Mouse (Mus musculus) ES-Bruce4 (cell line): ENCODE measurements at regions not wholly inside any gene's neighbourhood (a gene's known extent, or its start where the extent isn't known, plus 50 kb on each side); places are given as distances from the start of the nearest gene placed in this dataset.

ENCODE experiments used
- H3K27ac ChIP-seq: 2 replicates; pipeline ENCODE4 v1.5.1; 2012; ENCODE audit warnings: low read length, inconsistent platforms; ENCODE audit not compliant: insufficient read depth
- H3K27me3 ChIP-seq: 2 replicates; pipeline ENCODE4 v1.6.1; 2012; ENCODE audit warnings: mild to moderate bottlenecking, low read length, inconsistent platforms; ENCODE audit not compliant: control insufficient read depth, poor library complexity, insufficient read depth, severe bottlenecking
- H3K36me3 ChIP-seq: 2 replicates; pipeline ENCODE4 v1.6.1; 2012; ENCODE audit warnings: inconsistent platforms, mild to moderate bottlenecking, low read length, moderate library complexity; ENCODE audit not compliant: control insufficient read depth, poor library complexity, insufficient read depth, severe bottlenecking
- H3K4me1 ChIP-seq: one replicate; pipeline ENCODE4 v1.8.1; 2011; ENCODE audit warnings: low read length; ENCODE audit not compliant: control insufficient read depth, insufficient read depth
- H3K4me3 ChIP-seq: 2 replicates; pipeline ENCODE4 v1.5.1; 2011; ENCODE audit warnings: low read depth, mild to moderate bottlenecking, low read length
- H3K9ac ChIP-seq: 2 replicates; pipeline ENCODE4 v1.6.1; 2012; ENCODE audit warnings: low read depth, mild to moderate bottlenecking, inconsistent platforms; ENCODE audit not compliant: poor library complexity, severe bottlenecking
- H3K9me3 ChIP-seq: replicated peaks from 2 replicates; pipeline ENCODE4 v1.6.1; 2012; ENCODE audit warnings: mild to moderate bottlenecking, low read length, inconsistent platforms; ENCODE audit not compliant: control insufficient read depth, poor library complexity, insufficient read depth, severe bottlenecking
- CTCF ChIP-seq: IDR thresholded peaks from one replicate; pipeline ENCODE4 v1.8.1; 2011; ENCODE audit warnings: low read depth, low read length
- EP300 ChIP-seq: IDR thresholded peaks from 2 replicates; pipeline ENCODE4 v1.6.1; 2011; ENCODE audit warnings: low read depth, low read length; ENCODE audit not compliant: insufficient read depth
- POLR2A ChIP-seq: IDR thresholded peaks from one replicate; pipeline ENCODE4 v1.8.1; 2011; ENCODE audit warnings: low read length; ENCODE audit not compliant: insufficient read depth

- Histone ChIP-seq H3K9ac (no peak overlapping the region), H3K4me1 (no peaks in the 10 kb centered on the region), H3K27ac (no peak overlapping the region), H3K4me3 (no peak overlapping the region), H3K36me3 (no peaks in the 10 kb centered on the region), H3K9me3 (peaks cover 8% of the 10 kb centered on the region; the same call in 1 of the 2 replicates), H3K27me3 (no peaks in the 10 kb centered on the region)
- TF ChIP-seq POLR2A = no peak
- no peak for TF ChIP-seq CTCF
- TF ChIP-seq EP300 = no peak
Measured at GRCm38 (mm10) chr17:67445986-67446385, 91.7 kb upstream of the Ptprm start.

- Histone ChIP-seq H3K27me3 (no peaks in the 10 kb centered on the region), H3K36me3 (no peaks in the 10 kb centered on the region), H3K4me3 (no peak overlapping the region), H3K9me3 (peaks cover 11% of the 10 kb centered on the region), H3K27ac (no peak overlapping the region), H3K4me1 (no peaks in the 10 kb centered on the region), H3K9ac (no peak overlapping the region)
- no peak for TF ChIP-seq POLR2A
- no peak for TF ChIP-seq CTCF
- TF ChIP-seq EP300 = no peak
Measured at GRCm38 (mm10) chr17:67440961-67441360, 86.7 kb upstream of the Ptprm start.

GRCm38 (mm10) chr17:67419956-67420711 is 65.9 kb upstream of the Ptprm start:
- H3K9me3 ChIP-seq = peaks cover 5% of the 10 kb centered on the region
- H3K36me3 ChIP-seq = no peaks in the 10 kb centered on the region
- no peaks in the 10 kb centered on the region for H3K4me1 ChIP-seq
- no peaks in the 10 kb centered on the region for H3K27me3 ChIP-seq
- H3K27ac ChIP-seq = no peak overlapping the region
- no peak overlapping the region for H3K4me3 ChIP-seq
- H3K9ac ChIP-seq = no peak overlapping the region
- TF ChIP-seq CTCF (no peak), EP300 (no peak), POLR2A (no peak)

GRCm38 (mm10) chr17:67412546-67413250 is 58.4 kb upstream of the Ptprm start:
- TF ChIP-seq CTCF (no peak), POLR2A (no peak), EP300 (no peak)
- Histone ChIP-seq H3K27ac (no peak overlapping the region), H3K27me3 (no peaks in the 10 kb centered on the region), H3K4me3 (no peak overlapping the region), H3K9ac (no peak overlapping the region), H3K9me3 (no peaks in the 10 kb centered on the region), H3K36me3 (no peaks in the 10 kb centered on the region), H3K4me1 (no peaks in the 10 kb centered on the region)

- no peak for TF ChIP-seq POLR2A
- no peak for TF ChIP-seq EP300
- TF ChIP-seq CTCF = no peak
- H3K27me3 ChIP-seq = no peaks in the 10 kb centered on the region; the same call in 1 of the 2 replicates
- no peaks in the 10 kb centered on the region for H3K9me3 ChIP-seq
- H3K36me3 ChIP-seq = no peaks in the 10 kb centered on the region
- no peak overlapping the region for H3K4me3 ChIP-seq
- no peaks in the 10 kb centered on the region for H3K4me1 ChIP-seq
- no peak overlapping the region for H3K9ac ChIP-seq
- no peak overlapping the region for H3K27ac ChIP-seq
Measured at GRCm38 (mm10) chr17:67409911-67410310, 55.7 kb upstream of the Ptprm start.

GRCm38 (mm10) chr17:67405934-67406333 is 51.7 kb upstream of the Ptprm start:
- no peak overlapping the region for H3K9ac ChIP-seq
- H3K4me1 ChIP-seq = no peaks in the 10 kb centered on the region
- no peaks in the 10 kb centered on the region for H3K36me3 ChIP-seq
- no peak overlapping the region for H3K4me3 ChIP-seq
- H3K27me3 ChIP-seq = no peaks in the 10 kb centered on the region; the same call in 1 of the 2 replicates
- TF ChIP-seq CTCF = no peak
- no peak for TF ChIP-seq EP300
- TF ChIP-seq POLR2A = no peak
- H3K27ac ChIP-seq = no peak overlapping the region
- no peaks in the 10 kb centered on the region for H3K9me3 ChIP-seq
